Mouse (Mus musculus) liver, embryonic 16.5 days (tissue): ENCODE results near the gene Bnc2. TPM values are rescaled to one million over a fixed set of nuclear protein-coding genes. Genes with fewer than 3 reads are reported as not detected.

Experiments
- ATAC-seq: fragments of 200-750 bp; cut with Nextera tagmentation; 2 replicates; pipeline ENCODE4 v1.8.0; 2017; ENCODE audit warnings: low read depth, mild to moderate bottlenecking, moderate number of reproducible peaks, moderate library complexity
- H3K27ac ChIP-seq: fragments of 300-500 bp; sonication (generic); 2 replicates; pipeline ENCODE4 v1.5.1; 2014; ENCODE audit warnings: mild to moderate bottlenecking, low read length
- H3K27me3 ChIP-seq: fragments of 300-500 bp; sonication (generic); 2 replicates; pipeline ENCODE4 v1.6.1; 2014; ENCODE audit warnings: low read depth, low read length, mixed read lengths; ENCODE audit not compliant: control insufficient read depth, insufficient read depth
- H3K36me3 ChIP-seq: fragments of 300-500 bp; sonication (generic); 2 replicates; pipeline ENCODE4 v1.6.1; 2014; ENCODE audit warnings: mild to moderate bottlenecking; ENCODE audit not compliant: control insufficient read depth, insufficient read depth
- H3K4me1 ChIP-seq: fragments of 300-500 bp; sonication (generic); 2 replicates; pipeline ENCODE4 v1.6.1; 2014; ENCODE audit warnings: low read depth, low read length, mixed read lengths; ENCODE audit not compliant: control insufficient read depth
- H3K4me2 ChIP-seq: fragments of 300-500 bp; sonication (generic); 2 replicates; pipeline ENCODE4 v1.6.1; 2014; ENCODE audit warnings: low read depth, low read length, mixed read lengths
- H3K4me3 ChIP-seq: fragments of 300-500 bp; sonication (generic); 2 replicates; pipeline ENCODE4 v1.5.1; 2014; ENCODE audit warnings: low read depth, mild to moderate bottlenecking, low read length
- H3K9ac ChIP-seq: fragments of 300-500 bp; sonication (generic); 2 replicates; pipeline ENCODE4 v1.6.1; 2014; ENCODE audit warnings: low read depth, low read length
- H3K9me3 ChIP-seq: fragments of 300-500 bp; sonication (generic); replicated peaks from 2 replicates; pipeline ENCODE4 v1.6.1; 2016; ENCODE audit warnings: low read length; ENCODE audit not compliant: control insufficient read depth
- WGBS: fragments of 180-500 bp; shearing (Covaris S2); extraction: QIAGEN DNeasy Blood & Tissue Kit; methylation state at CpG from one replicate; pipeline ENCODE4 v1.1.7; 2014; ENCODE audit not compliant: insufficient replicate concordance; 5-methylcytosine and 5-hydroxymethylcytosine counted together
- polyA plus RNA-seq: library from polyadenylated mRNA; unstranded; fragments of >200 nt; fragmentation: Nextera tagmentation; extraction: Ambion mirVana; gene quantifications from 2 replicates; pipeline ENCODE4 v1.2.1, GENCODE M21; 2015

Gene Bnc2
- polyA plus RNA-seq, 1 experiment from 2014 or later = 0.33 TPM

DNA sequence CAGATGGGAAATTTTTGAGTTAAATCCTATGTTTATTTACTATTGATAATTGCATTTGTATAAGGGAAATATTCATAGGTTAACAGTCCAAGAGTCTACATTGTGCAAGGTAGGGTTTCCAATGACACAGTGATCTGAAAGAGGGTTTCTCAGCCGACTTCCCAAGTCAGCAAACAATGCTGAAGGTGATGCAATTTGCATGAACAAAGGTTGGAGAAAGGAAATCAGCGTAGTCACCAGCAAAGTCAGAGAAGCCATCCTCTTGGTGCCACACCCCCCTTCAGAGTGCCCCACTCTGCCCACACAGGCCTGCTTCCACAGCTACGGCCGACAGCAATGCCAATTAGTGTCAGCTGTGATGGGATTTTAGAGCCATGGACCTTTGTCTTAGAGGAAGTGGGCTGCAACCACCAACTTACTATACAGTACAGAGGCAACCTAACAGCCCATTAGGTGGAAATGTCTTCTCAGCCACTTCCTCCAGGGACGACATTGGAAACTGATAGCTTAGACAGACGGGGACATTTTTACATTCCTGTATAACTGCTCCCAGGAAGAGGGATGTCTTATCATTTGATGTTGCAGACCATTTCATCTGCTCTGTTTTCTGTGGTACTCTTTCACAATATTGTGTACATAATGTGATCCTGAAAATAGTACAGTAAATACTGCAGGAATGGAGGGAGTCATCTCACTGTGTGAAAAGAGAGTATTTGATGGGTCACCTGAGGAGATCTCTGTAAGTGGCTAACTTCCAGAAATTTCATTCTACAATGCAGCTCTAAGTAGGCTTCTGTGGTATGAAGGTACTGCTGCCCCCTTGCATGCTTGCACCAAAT lies 243.2 kb downstream of the Bnc2 start:
- peak; percentile 82 for ATAC-seq
- Histone ChIP-seq H3K27me3 (no peaks in the 10 kb centered on the region), H3K9ac (no peak overlapping the region), H3K4me1 (no peaks in the 10 kb centered on the region; the same call in 1 of the 2 replicates), H3K4me2 (0 out of 2 replicates have a peak overlapping the region, but pooled peaks have one; percentile 20), H3K4me3 (no peak overlapping the region), H3K27ac (no peak overlapping the region), H3K36me3 (no peaks in the 10 kb centered on the region), H3K9me3 (no peaks in the 10 kb centered on the region)
- WGBS = 11% methylated on average over 6 of the region's 6 CpGs

DNA sequence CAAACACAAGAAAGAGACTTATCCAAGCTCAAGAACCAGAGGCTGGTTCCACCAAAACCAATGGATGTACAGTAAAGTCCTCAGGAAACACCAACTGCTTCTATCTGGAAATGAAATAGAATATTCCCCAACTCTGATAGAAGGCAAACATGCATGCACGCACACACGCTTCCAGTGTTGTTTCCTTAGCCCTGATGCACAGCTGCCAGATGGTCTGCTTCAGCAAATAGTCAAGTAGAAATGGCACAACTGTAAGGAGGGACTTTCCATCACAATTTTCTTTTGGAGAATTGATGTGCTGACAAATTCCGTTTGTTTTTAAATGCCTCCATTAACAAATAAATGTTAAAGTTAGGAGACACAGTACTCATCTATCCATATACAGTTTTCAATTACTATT lies 247.1 kb downstream of the Bnc2 start:
- no peaks in the 10 kb centered on the region for H3K36me3 ChIP-seq
- H3K4me1 ChIP-seq = no peaks in the 10 kb centered on the region; the same call in 1 of the 2 replicates
- H3K9me3 ChIP-seq = no peaks in the 10 kb centered on the region
- no peak overlapping the region for H3K4me2 ChIP-seq
- no peak overlapping the region for H3K4me3 ChIP-seq
- no peak for ATAC-seq
- 70% methylated on average over 3 of the region's 3 CpGs for WGBS
- H3K9ac ChIP-seq = no peak overlapping the region
- no peak overlapping the region for H3K27ac ChIP-seq
- no peaks in the 10 kb centered on the region for H3K27me3 ChIP-seq

DNA sequence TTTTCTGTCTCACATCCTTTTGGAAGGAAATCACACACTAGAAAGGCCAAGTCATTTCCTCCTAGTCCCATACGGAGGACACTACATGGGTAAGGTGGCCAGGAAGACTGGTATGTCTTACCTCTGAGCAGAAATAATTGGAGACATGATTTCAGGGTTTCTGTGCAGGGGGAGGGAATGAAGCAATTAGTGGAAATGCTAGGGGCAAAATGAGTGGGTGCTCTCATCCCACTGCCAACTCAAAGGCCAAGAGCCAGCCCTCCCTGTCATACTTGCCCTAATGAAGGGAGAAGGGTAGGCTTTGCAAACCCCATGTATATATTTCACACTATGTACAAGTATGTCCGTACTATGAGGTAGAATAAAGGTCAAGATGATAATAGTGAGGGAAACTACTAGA lies 263.6 kb downstream of the Bnc2 start:
- no peak for ATAC-seq
- H3K36me3 ChIP-seq = no peaks in the 10 kb centered on the region
- H3K27ac ChIP-seq = no peak overlapping the region
- H3K4me1 ChIP-seq = no peaks in the 10 kb centered on the region
- H3K4me3 ChIP-seq = no peak overlapping the region
- H3K9me3 ChIP-seq = no peaks in the 10 kb centered on the region
- H3K4me2 ChIP-seq = no peak overlapping the region
- H3K9ac ChIP-seq = no peak overlapping the region
- WGBS = 60% methylated on average over 2 of the region's 2 CpGs
- no peaks in the 10 kb centered on the region for H3K27me3 ChIP-seq

DNA sequence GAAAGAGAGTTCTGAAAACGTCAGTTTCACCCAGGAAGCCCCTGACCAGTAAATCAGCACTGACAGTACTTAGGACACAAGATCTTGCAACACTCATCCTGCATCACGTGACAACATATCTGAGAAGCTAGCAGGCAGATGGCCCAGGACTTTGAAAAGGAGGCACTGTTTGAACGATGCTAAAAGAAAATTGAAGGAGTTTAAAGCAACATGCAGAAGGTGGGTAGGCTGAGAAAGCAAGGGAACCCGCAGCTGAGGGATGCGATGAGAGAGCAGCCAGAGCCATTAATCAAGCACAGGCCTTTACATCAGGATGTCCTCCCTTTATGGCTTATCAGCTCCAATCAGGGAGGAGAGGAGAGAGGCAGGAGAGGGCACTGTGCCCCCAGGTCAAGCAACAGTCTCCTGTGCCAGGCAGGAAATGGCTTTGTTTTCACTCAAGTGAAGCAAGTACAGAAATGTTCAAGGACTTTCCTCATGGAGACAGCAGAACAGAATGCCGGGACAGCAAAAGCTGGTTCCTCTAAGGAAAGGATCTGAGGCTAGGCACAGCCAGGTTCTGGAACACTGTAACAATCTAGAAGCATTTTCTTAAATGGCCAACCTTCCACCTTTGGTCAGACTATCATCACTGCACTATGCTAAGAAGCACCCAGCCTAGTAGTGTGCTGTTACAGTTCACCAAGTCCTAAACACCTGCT lies 267.6 kb downstream of the Bnc2 start:
- no peaks in the 10 kb centered on the region for H3K27me3 ChIP-seq
- H3K9me3 ChIP-seq = no peaks in the 10 kb centered on the region
- H3K27ac ChIP-seq = no peak overlapping the region
- H3K4me3 ChIP-seq = no peak overlapping the region
- no peaks in the 10 kb centered on the region for H3K36me3 ChIP-seq
- H3K4me1 ChIP-seq = no peaks in the 10 kb centered on the region
- no peak for ATAC-seq
- WGBS = 29% methylated on average over 6 of the region's 6 CpGs
- no peak overlapping the region for H3K4me2 ChIP-seq
- H3K9ac ChIP-seq = no peak overlapping the region

DNA sequence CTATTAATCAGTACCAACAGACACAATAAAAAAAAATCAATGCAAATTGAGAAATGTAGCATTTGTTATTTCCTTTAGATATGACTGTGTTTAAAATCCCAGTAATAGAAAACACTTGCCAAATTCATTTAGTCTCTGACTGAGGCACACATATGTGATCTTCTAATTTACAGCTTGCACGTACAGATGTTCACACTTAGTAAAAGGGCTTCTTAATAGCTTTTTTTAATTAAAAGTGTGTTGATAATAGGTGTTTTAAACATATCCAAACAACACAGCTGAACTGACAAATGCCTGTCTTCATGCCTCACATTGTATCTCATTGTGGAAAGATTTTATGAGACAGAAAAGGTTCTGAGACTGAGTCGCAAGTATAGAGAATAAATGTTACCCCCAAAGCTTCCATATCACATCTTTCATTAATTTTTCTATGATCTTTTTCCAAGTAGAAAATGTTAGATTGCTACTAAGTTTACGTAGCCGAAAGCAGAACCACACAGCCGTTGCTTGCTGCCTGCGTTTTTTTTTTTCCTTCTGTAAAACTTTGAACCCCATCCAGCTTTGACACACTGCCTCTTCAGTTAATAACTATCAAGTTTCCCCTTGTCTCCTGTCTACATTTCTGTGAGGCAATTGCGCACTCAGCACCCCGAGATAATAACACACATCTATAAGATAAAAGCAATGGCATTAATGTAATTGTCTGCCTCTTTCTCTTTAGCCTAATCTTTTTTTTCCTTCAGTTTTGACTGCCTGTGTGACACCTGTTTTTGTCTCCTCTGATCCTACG lies 271.5 kb downstream of the Bnc2 start:
- no peak overlapping the region for H3K9ac ChIP-seq
- no peaks in the 10 kb centered on the region for H3K9me3 ChIP-seq
- no peaks in the 10 kb centered on the region for H3K27me3 ChIP-seq
- H3K4me1 ChIP-seq = no peaks in the 10 kb centered on the region
- H3K36me3 ChIP-seq = no peaks in the 10 kb centered on the region
- WGBS = 53% methylated on average over 9 of the region's 9 CpGs
- no peak overlapping the region for H3K27ac ChIP-seq
- ATAC-seq = no peak
- H3K4me3 ChIP-seq = no peak overlapping the region
- no peak overlapping the region for H3K4me2 ChIP-seq

DNA sequence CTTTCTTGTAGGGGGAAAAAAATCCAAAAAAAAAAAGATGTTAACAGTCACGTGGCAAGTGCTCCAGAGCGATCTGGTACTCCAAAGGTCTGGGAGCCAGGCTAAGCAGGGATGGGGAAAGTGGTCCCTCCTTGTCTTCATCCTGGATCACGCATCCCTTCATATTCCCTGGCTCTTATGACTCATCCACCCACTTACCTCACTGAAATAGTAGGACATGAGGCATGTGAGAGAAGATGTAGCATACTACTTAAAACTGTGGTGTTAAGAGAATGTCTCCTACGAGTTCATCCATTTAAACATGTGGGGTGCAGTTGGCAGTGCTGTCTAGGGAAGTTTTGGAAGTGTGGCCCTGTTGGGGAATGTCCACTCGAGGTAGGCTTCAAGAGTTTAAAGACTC lies 286.1 kb downstream of the Bnc2 start:
- Histone ChIP-seq H3K36me3 (no peaks in the 10 kb centered on the region), H3K27ac (no peak overlapping the region), H3K27me3 (no peaks in the 10 kb centered on the region), H3K4me2 (no peak overlapping the region), H3K9ac (no peak overlapping the region), H3K4me3 (no peak overlapping the region), H3K9me3 (no peaks in the 10 kb centered on the region), H3K4me1 (no peaks in the 10 kb centered on the region)
- 61% methylated on average over 5 of the region's 5 CpGs for WGBS
- no peak for ATAC-seq

DNA sequence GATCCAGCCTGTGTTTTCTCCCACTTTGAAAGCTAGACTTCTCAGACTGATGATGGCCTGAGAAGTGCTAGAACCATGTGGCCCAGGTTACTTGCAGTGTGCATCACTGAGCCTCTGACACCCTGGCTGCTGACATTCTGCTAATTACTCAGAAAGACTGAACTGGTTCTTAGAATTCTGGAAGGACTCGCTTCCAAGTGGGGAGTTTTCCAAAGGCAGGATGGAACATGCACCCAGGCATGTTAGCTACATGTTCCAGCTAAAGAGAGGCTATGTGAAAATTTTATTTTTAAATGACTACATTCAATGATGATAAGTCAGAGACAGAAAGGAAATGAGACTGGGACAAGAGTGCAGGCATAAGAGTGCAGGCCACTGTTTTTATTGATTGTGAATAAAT lies 289.9 kb downstream of the Bnc2 start:
- no peak for ATAC-seq
- Histone ChIP-seq H3K27ac (no peak overlapping the region), H3K4me2 (no peak overlapping the region), H3K9ac (no peak overlapping the region), H3K4me3 (no peak overlapping the region), H3K36me3 (no peaks in the 10 kb centered on the region), H3K9me3 (no peaks in the 10 kb centered on the region), H3K4me1 (no peaks in the 10 kb centered on the region), H3K27me3 (no peaks in the 10 kb centered on the region)
- WGBS = 58% methylated on average over 1 of the region's 1 CpGs

DNA sequence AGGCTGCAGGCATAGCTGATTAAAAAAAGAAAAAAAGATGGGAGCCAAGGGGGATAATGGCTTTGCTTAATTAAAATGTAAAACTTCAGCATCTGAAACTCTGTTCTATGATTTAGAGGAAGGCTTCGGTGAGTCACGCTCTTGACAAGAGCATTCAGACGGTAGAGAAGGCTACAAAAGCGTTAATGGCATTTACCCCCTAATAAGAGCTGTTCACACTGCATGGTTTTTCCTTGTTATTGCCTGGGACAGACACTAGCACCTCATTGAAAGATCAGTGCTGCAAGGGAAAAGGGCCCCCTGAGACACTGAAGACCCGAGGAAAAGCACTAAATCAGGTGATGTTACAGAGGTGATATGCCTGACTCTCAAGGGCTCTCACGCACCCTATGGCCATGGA lies 295.8 kb downstream of the Bnc2 start:
- ATAC-seq = no peak
- Histone ChIP-seq H3K9me3 (no peaks in the 10 kb centered on the region), H3K9ac (no peak overlapping the region), H3K36me3 (no peaks in the 10 kb centered on the region), H3K4me3 (no peak overlapping the region), H3K27me3 (no peaks in the 10 kb centered on the region), H3K27ac (no peak overlapping the region), H3K4me2 (no peak overlapping the region), H3K4me1 (no peaks in the 10 kb centered on the region)
- WGBS = 71% methylated on average over 6 of the region's 6 CpGs
